Mouse (Mus musculus): ENCODE data around the gene Kctd17. TPM values are rescaled to one million over a fixed set of nuclear protein-coding genes. Genes with fewer than 3 reads are reported as not detected.

Gene Kctd17
- polyA plus RNA-seq, 1 experiment from 2014 or later = 117 TPM

GRCm38 (mm10) chr15:78402423-78402822 is 25.9 kb upstream of the Kctd17 start:
- Histone ChIP-seq H3K27me3 (no peaks in the 10 kb centered on the region; the same call in 1 of the 2 replicates), H3K9ac (replicated peaks) (no peak overlapping the region), H3K4me3 (replicated peaks) (no peak overlapping the region), H3K9me3 (no peaks in the 10 kb centered on the region), H3K4me2 (replicated peaks) (no peak overlapping the region), H3K36me3 (no peaks in the 10 kb centered on the region), H3K4me1 (replicated peaks) (peaks cover 35% of the 10 kb centered on the region), H3K27ac (no peak overlapping the region)
- no peak for ATAC-seq
- 83% methylated on average over 7 of the region's 7 CpGs for WGBS

DNA sequence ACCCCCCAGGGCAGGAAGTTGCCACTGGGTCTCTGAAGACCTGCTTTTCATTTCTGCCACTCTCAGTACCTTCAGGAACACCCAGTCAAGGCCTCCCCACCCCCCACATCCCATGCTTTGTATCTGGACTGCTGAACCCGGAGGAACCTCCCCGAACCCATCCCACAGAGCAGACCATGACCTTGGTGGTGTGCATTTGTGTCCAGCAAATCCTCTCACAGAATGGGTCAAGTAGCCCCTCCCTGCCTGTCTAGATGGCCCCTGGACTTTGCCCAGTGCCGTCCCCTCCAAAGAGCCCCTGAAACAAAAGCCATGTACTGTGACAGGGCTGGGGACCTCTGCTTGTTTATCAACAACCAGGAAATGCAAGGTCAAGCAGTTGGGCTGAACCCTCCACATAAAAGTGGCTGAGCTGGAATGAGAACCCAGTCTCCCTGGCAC is 25.0 kb upstream of the Kctd17 start:
- Histone ChIP-seq H3K4me2 (replicated peaks) (no peak overlapping the region), H3K36me3 (no peaks in the 10 kb centered on the region), H3K9me3 (no peaks in the 10 kb centered on the region), H3K9ac (replicated peaks) (no peak overlapping the region), H3K27ac (no peak overlapping the region), H3K4me3 (replicated peaks) (no peak overlapping the region), H3K4me1 (replicated peaks) (peaks cover 36% of the 10 kb centered on the region), H3K27me3 (peaks cover 6% of the 10 kb centered on the region)
- no peak for ATAC-seq
- 50% methylated on average over 3 of the region's 3 CpGs for WGBS

GRCm38 (mm10) chr15:78403896-78404295 is 24.5 kb upstream of the Kctd17 start:
- H3K4me2 ChIP-seq (replicated peaks) = no peak overlapping the region
- ATAC-seq = no peak
- peaks cover 12% of the 10 kb centered on the region for H3K27me3 ChIP-seq
- no peaks in the 10 kb centered on the region for H3K9me3 ChIP-seq
- 71% methylated on average over 1 of the region's 1 CpGs for WGBS
- H3K9ac ChIP-seq (replicated peaks) = no peak overlapping the region; the same call in 1 of the 2 replicates
- no peak overlapping the region for H3K4me3 ChIP-seq (replicated peaks)
- H3K4me1 ChIP-seq (replicated peaks) = peaks cover 36% of the 10 kb centered on the region
- no peaks in the 10 kb centered on the region for H3K36me3 ChIP-seq
- H3K27ac ChIP-seq = no peak overlapping the region

DNA sequence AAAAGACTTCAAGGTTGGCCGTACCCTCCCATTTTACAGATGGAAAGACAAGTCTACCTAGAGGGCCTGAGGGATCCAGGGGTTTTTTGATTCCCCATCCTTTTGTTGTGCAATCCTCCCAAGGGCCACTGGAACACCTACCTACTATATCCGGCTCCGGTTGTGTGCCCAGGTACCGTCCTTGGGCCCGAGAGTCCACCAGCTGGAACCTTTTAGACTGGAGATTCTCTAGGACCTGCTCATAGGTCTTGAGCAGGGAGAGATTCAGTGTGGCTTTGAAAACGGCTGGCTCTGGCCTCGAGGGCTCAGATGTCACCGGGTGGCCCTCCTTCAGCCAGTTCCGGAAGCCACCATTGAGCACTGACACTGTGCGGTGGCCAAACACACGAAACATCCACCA is 23.3 kb upstream of the Kctd17 start:
- peak overlapping the region; percentile 85 for H3K4me2 ChIP-seq (replicated peaks)
- H3K27ac ChIP-seq = no peak overlapping the region
- H3K4me3 ChIP-seq (replicated peaks) = peak overlapping the region; percentile 63
- 0 out of 2 replicates have a peak overlapping the region, but pooled peaks have one; percentile 74 for H3K9ac ChIP-seq (replicated peaks)
- no peaks in the 10 kb centered on the region for H3K9me3 ChIP-seq
- 57% methylated on average over 11 of the region's 11 CpGs for WGBS
- no peak for ATAC-seq
- H3K27me3 ChIP-seq = peaks cover 24% of the 10 kb centered on the region
- peaks cover 44% of the 10 kb centered on the region for H3K4me1 ChIP-seq (replicated peaks)
- no peaks in the 10 kb centered on the region for H3K36me3 ChIP-seq

GRCm38 (mm10) chr15:78405517-78406211 is 22.7 kb upstream of the Kctd17 start, which contains the start of gene Tst:
Tst (minus strand) TSS chr15:78405907.
- Histone ChIP-seq H3K9me3 (no peaks in the 10 kb centered on the region), H3K4me2 (replicated peaks) (peak within 1 kb of the TSS; percentile 85), H3K4me1 (replicated peaks) (peaks cover 49% of the 10 kb centered on the region), H3K27me3 (peaks cover 29% of the 10 kb centered on the region), H3K27ac (peak within 1 kb of the TSS; percentile 88), H3K36me3 (no peaks in the 10 kb centered on the region), H3K9ac (replicated peaks) (peak within 1 kb of the TSS; percentile 74), H3K4me3 (replicated peaks) (peak within 1 kb of the TSS; percentile 63)
- ATAC-seq = peak; percentile 58
- WGBS = under 1% methylated on average over 34 of the region's 34 CpGs

GRCm38 (mm10) chr15:78406293-78406934 is 21.9 kb upstream of the Kctd17 start, which contains the start of gene Mpst:
Mpst (plus strand) TSS chr15:78406416.
- Histone ChIP-seq H3K27ac (peak within 1 kb of the TSS; percentile 88), H3K9ac (replicated peaks) (peak within 1 kb of the TSS; percentile 74), H3K27me3 (peaks cover 37% of the 10 kb centered on the region), H3K9me3 (no peaks in the 10 kb centered on the region), H3K4me2 (replicated peaks) (peak within 1 kb of the TSS; percentile 85), H3K4me1 (replicated peaks) (peaks cover 48% of the 10 kb centered on the region), H3K36me3 (no peaks in the 10 kb centered on the region), H3K4me3 (replicated peaks) (peak within 1 kb of the TSS; percentile 63)
- under 1% methylated on average over 40 of the region's 40 CpGs for WGBS
- peak; percentile 91 for ATAC-seq

GRCm38 (mm10) chr15:78409570-78410052 is 18.8 kb upstream of the Kctd17 start:
- Histone ChIP-seq H3K36me3 (0 out of 2 replicates have a peak, but pooled peaks cover 3% of the 10 kb centered on the region), H3K27me3 (peaks cover 44% of the 10 kb centered on the region), H3K4me3 (replicated peaks) (peak overlapping the region; percentile 29), H3K27ac (no peak overlapping the region), H3K9me3 (no peaks in the 10 kb centered on the region), H3K4me1 (replicated peaks) (peaks cover 31% of the 10 kb centered on the region), H3K9ac (replicated peaks) (peak overlapping the region; percentile 34; the same call in 1 of the 2 replicates), H3K4me2 (replicated peaks) (peak overlapping the region; percentile 52)
- 7% methylated on average over 12 of the region's 12 CpGs for WGBS
- ATAC-seq = no peak

- 94% methylated on average over 14 of the region's 14 CpGs for WGBS
- H3K9ac ChIP-seq (replicated peaks) = no peak overlapping the region
These were observed 15.2 kb upstream of the Kctd17 start for GRCm38 (mm10) chr15:78413083-78413718.

DNA sequence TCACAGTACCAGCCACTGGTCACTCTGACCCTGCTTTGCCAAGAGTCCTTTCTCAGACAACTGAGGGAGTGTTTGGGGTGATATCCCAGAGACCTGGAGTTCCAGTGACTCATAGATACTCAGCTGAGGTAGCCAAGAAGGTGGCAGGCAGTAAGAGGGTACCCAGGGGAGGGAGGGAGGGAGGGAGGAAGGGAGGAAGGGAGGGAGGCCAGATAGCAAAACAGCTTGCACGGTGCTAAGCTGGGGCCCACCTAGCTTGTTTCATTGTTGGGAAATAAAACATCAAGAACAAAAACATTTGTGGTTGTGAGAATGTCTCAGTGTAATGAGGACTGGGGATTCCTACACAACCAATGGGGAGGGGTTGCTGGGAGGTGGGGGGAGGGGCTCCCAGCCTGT is 14.6 kb upstream of the Kctd17 start:
- Histone ChIP-seq H3K4me1 (replicated peaks) (peaks cover 17% of the 10 kb centered on the region), H3K9ac (replicated peaks) (no peak overlapping the region), H3K9me3 (no peaks in the 10 kb centered on the region), H3K27me3 (peaks cover 34% of the 10 kb centered on the region), H3K27ac (no peak overlapping the region), H3K4me3 (replicated peaks) (no peak overlapping the region), H3K4me2 (replicated peaks) (no peak overlapping the region), H3K36me3 (0 out of 2 replicates have a peak, but pooled peaks cover 3% of the 10 kb centered on the region)
- WGBS = 55% methylated on average over 1 of the region's 1 CpGs
- ATAC-seq = no peak

More at GRCm38 (mm10) chr15:78413083-78413718, 15.2 kb upstream of the Kctd17 start:
- H3K4me3 ChIP-seq (replicated peaks) = no peak overlapping the region
- H3K36me3 ChIP-seq = 0 out of 2 replicates have a peak, but pooled peaks cover 3% of the 10 kb centered on the region
- no peaks in the 10 kb centered on the region for H3K9me3 ChIP-seq
- ATAC-seq = no peak
- peaks cover 39% of the 10 kb centered on the region for H3K27me3 ChIP-seq
- no peak overlapping the region for H3K4me2 ChIP-seq (replicated peaks)
- H3K4me1 ChIP-seq (replicated peaks) = peaks cover 17% of the 10 kb centered on the region
- no peak overlapping the region for H3K27ac ChIP-seq

- 96% methylated on average over 8 of the region's 8 CpGs for WGBS
- H3K9me3 ChIP-seq = no peaks in the 10 kb centered on the region
These were observed 14.2 kb upstream of the Kctd17 start for GRCm38 (mm10) chr15:78414157-78414556.

DNA sequence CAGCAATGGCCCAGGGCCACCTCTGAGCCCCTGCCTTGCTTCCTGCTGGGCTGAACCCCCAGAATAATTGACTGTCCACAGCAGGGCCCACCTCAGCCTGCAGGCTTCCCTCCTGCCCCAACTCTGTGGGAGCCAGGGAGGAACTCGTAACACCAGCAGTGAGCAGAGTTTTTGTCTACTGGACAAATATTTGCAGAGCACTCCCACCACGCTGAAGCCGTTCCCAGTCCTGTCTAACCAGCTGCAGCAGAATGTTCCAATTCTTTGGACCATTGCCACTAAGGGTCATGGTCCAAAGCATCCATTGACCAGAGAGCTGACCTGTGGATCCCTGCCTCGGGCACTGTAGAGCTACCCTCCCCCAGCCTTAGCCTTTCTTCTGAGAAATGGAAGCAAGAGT is 11.4 kb upstream of the Kctd17 start:
- ATAC-seq = no peak
- Histone ChIP-seq H3K4me1 (replicated peaks) (peaks cover 5% of the 10 kb centered on the region; the same call in 1 of the 2 replicates), H3K4me3 (replicated peaks) (no peak overlapping the region), H3K9me3 (no peaks in the 10 kb centered on the region), H3K9ac (replicated peaks) (no peak overlapping the region), H3K36me3 (0 out of 2 replicates have a peak, but pooled peaks cover 3% of the 10 kb centered on the region), H3K27me3 (peaks cover 6% of the 10 kb centered on the region; the same call in 1 of the 2 replicates), H3K27ac (no peak overlapping the region), H3K4me2 (replicated peaks) (no peak overlapping the region)
- WGBS = 13% methylated on average over 4 of the region's 4 CpGs

More at GRCm38 (mm10) chr15:78414157-78414556, 14.2 kb upstream of the Kctd17 start:
- Histone ChIP-seq H3K27ac (no peak overlapping the region), H3K4me3 (replicated peaks) (no peak overlapping the region), H3K4me2 (replicated peaks) (no peak overlapping the region), H3K27me3 (peaks cover 30% of the 10 kb centered on the region), H3K9ac (replicated peaks) (no peak overlapping the region), H3K36me3 (0 out of 2 replicates have a peak, but pooled peaks cover 3% of the 10 kb centered on the region), H3K4me1 (replicated peaks) (peaks cover 17% of the 10 kb centered on the region)
- no peak for ATAC-seq

All from midbrain, embryonic 13.5 days (tissue).